ENCODE assay signal across 8 mouse cellular contexts in genomic region chr14:111675211-111676165, GRCm38 (mm10). TPM values are rescaled to one million over a fixed set of nuclear protein-coding genes. Genes with fewer than 3 reads are reported as not detected.
A peak's percentile ranks its signal among the peaks of the same experiment; 100 is the strongest.
DNase-seq lines count a peak whose midpoint lies in the region; ATAC-seq and TF ChIP-seq lines count a peak whose summit lies in the region.

No protein-coding gene starts in this region.

- H3K27me3 ChIP-seq in lung, embryonic 16.5 days (ENCODE audit: control insufficient read depth, insufficient read depth, low read depth, low read length): peaks cover 46% of the 10 kb centered on the region
- peaks cover 29% of the 10 kb centered on the region for H3K27me3 ChIP-seq in kidney, postnatal 0 days (ENCODE audit: insufficient read depth, low read length)
- peaks cover 64% of the 10 kb centered on the region for H3K27me3 ChIP-seq in liver, embryonic 13.5 days

- peak overlapping the region; percentile 49 for H3K9ac ChIP-seq in lung, embryonic 16.5 days (ENCODE audit: low read length)
- H3K9ac ChIP-seq in kidney, postnatal 0 days (ENCODE audit: low read depth, low read length): 0 out of 2 replicates have a peak overlapping the region, but pooled peaks have one; percentile 35
- H3K9ac ChIP-seq in liver, embryonic 13.5 days: no peak overlapping the region

- H3K9me3 ChIP-seq in lung, embryonic 16.5 days (ENCODE audit: control insufficient read depth, low read length): no peaks in the 10 kb centered on the region
- H3K9me3 ChIP-seq in kidney, postnatal 0 days (replicated peaks; ENCODE audit: low read length): no peaks in the 10 kb centered on the region
- no peaks in the 10 kb centered on the region for H3K9me3 ChIP-seq in liver, embryonic 13.5 days (replicated peaks)

- peak; percentile 64 for ATAC-seq in lung, embryonic 16.5 days (ENCODE audit: low read depth)
- peak; percentile 60 for ATAC-seq in kidney, postnatal 0 days (replicated peaks; ENCODE audit: low FRiP score, low read depth)
- peak; percentile 54 for ATAC-seq in liver, embryonic 13.5 days (ENCODE audit: low read depth)
- no peak for ATAC-seq in monocyte, adult 5-6 weeks (replicated peaks; ENCODE audit: insufficient number of reproducible peaks, low FRiP score, low TSS enrichment, poor library complexity, severe bottlenecking)

- 0% methylated on average over 74 of the region's 94 CpGs for WGBS in lung, embryonic 16.5 days
- under 1% methylated on average over 64 of the region's 94 CpGs for WGBS in kidney, postnatal 0 days
- under 1% methylated on average over 84 of the region's 94 CpGs for WGBS in liver, embryonic 13.5 days (ENCODE audit: insufficient replicate concordance)

- TF ChIP-seq CTCF in kidney, postnatal 0 days (IDR thresholded peaks at IDR 0.05; ENCODE audit: low read depth): no peak

- H3K4me2 ChIP-seq in lung, embryonic 16.5 days (ENCODE audit: low read depth, low read length): peak overlapping the region; percentile 74
- peak overlapping the region; percentile 99 for H3K4me2 ChIP-seq in kidney, postnatal 0 days (ENCODE audit: low read length)
- peak overlapping the region; percentile 72 for H3K4me2 ChIP-seq in liver, embryonic 13.5 days

- H3K4me1 ChIP-seq in lung, embryonic 16.5 days (replicated peaks; ENCODE audit: control insufficient read depth, insufficient read depth, low read length): peaks cover 6% of the 10 kb centered on the region; the same call in 1 of the 2 replicates
- H3K4me1 ChIP-seq in kidney, postnatal 0 days (replicated peaks; ENCODE audit: insufficient read depth, low read length): no peaks in the 10 kb centered on the region; the same call in 1 of the 2 replicates
- no peaks in the 10 kb centered on the region for H3K4me1 ChIP-seq in liver, embryonic 13.5 days (replicated peaks)

- no peak overlapping the region for H3K27ac ChIP-seq in lung, embryonic 16.5 days (ENCODE audit: low read length)
- H3K27ac ChIP-seq in kidney, postnatal 0 days: no peak overlapping the region
- H3K27ac ChIP-seq in liver, embryonic 13.5 days: no peak overlapping the region

- H3K4me3 ChIP-seq in lung, embryonic 16.5 days (ENCODE audit: low read length): peak overlapping the region; percentile 53
- H3K4me3 ChIP-seq in kidney, postnatal 0 days (replicated peaks; ENCODE audit: low read depth, low read length): peak overlapping the region; percentile 52
- H3K4me3 ChIP-seq in liver, embryonic 13.5 days (replicated peaks): peak overlapping the region; percentile 51

- no peaks in the 10 kb centered on the region for H3K36me3 ChIP-seq in lung, embryonic 16.5 days (ENCODE audit: control insufficient read depth, insufficient read depth, low read length)
- no peaks in the 10 kb centered on the region for H3K36me3 ChIP-seq in kidney, postnatal 0 days (ENCODE audit: insufficient read depth, low read length)
- H3K36me3 ChIP-seq in liver, embryonic 13.5 days: no peaks in the 10 kb centered on the region

- DNase-seq in lung, postnatal 4 days: no peak
- peak; percentile 85 to 91 for DNase-seq in cerebellum, postnatal 10 days
- peak; percentile 61 to 68 for DNase-seq in frontal cortex, postnatal 10 days (ENCODE audit: low spot score in 2 of 2)
- DNase-seq in kidney, postnatal 0 days (ENCODE audit: low spot score): peak; percentile 15
- no peak for DNase-seq in liver, embryonic 13.5 days
- peak; percentile 80 for DNase-seq in right cerebral cortex, postnatal 4 days

RNA-seq across cellular contexts. Expression of gene Slitrk5, which starts 0.6 kb away (rescaled TPM):
- polyA plus RNA-seq in lung, embryonic 16.5 days (2015; fragmentation: Nextera tagmentation; extraction: Ambion mirVana): 0.39 and 0.62 TPM in 2 replicates
- polyA plus RNA-seq in kidney, postnatal 0 days (2015; fragmentation: Nextera tagmentation; extraction: Ambion mirVana): 0.06 and 0.08 TPM in 2 replicates
- polyA plus RNA-seq in liver, embryonic 13.5 days (2015; fragmentation: Nextera tagmentation; extraction: Ambion mirVana): 0.05 TPM in 2 replicates
- total RNA-seq in monocyte, adult 5-6 weeks (2017): not detected in 3 replicates

Comparison
In these comparisons a context has a peak if more than half of its experiments do, and no peak if none do; other contexts are left out.
1. DNase-seq: peak in cerebellum, postnatal 10 days (2 of 2), frontal cortex, postnatal 10 days (2 of 2), kidney, postnatal 0 days (single experiment) and right cerebral cortex, postnatal 4 days (single experiment); none in lung, postnatal 4 days (0 of 2) and liver, embryonic 13.5 days (single experiment).
2. Peak in every context shown above with its lines, with median percentiles within 50 percentile points of each other: H3K4me2 ChIP-seq and H3K4me3 ChIP-seq.